Mouse (Mus musculus) liver, adult 2 months (tissue): ENCODE results near the gene Synpo2l. TPM values are rescaled to one million over a fixed set of nuclear protein-coding genes. Genes with fewer than 3 reads are reported as not detected.
"Not testable (repeated sequence)": the region's sequence is repeated elsewhere in the genome, so short reads cannot be mapped to it uniquely, and the experiment has no call there.

ENCODE experiments used
- DNase-seq: peaks from one replicate; pipeline ENCODE4 v3.0.0-alpha.2; 2011; ENCODE audit warnings: low read depth, low spot score; ENCODE audit errors: extremely low read depth
- H3K27ac ChIP-seq: fragments of 200-500 bp; replicated peaks from 2 replicates; pipeline ENCODE4 v1.5.1; 2012; ENCODE audit warnings: low read depth, mild to moderate bottlenecking, control low read depth, inconsistent platforms, low read length; ENCODE audit not compliant: insufficient read depth
- H3K27me3 ChIP-seq: fragments of 200-500 bp; 2 replicates; pipeline ENCODE4 v1.6.1; 2012; ENCODE audit warnings: mild to moderate bottlenecking, moderate library complexity, low read length, inconsistent platforms; ENCODE audit not compliant: control insufficient read depth, insufficient read depth
- H3K36me3 ChIP-seq: fragments of 200-500 bp; 2 replicates; pipeline ENCODE4 v1.6.1; 2012; ENCODE audit warnings: low read length, inconsistent platforms; ENCODE audit not compliant: control insufficient read depth, insufficient read depth
- H3K4me1 ChIP-seq: fragments of 200-500 bp; 2 replicates; pipeline ENCODE4 v1.6.1; 2011; ENCODE audit warnings: low read length; ENCODE audit not compliant: control insufficient read depth, insufficient read depth
- H3K4me3 ChIP-seq: fragments of 200-500 bp; 2 replicates; pipeline ENCODE4 v1.5.1; 2011; ENCODE audit warnings: low read depth, mild to moderate bottlenecking, control low read depth, low read length, moderate library complexity; ENCODE audit not compliant: insufficient read depth
- H3K79me2 ChIP-seq: fragments of 200-500 bp; 2 replicates; pipeline ENCODE4 v1.6.1; 2012; ENCODE audit warnings: inconsistent platforms, mild to moderate bottlenecking, low read length, moderate library complexity; ENCODE audit not compliant: control insufficient read depth, insufficient read depth
- H3K9ac ChIP-seq: fragments of 200-500 bp; 2 replicates; pipeline ENCODE4 v1.6.1; 2012; ENCODE audit warnings: low read depth, mild to moderate bottlenecking, control low read depth, inconsistent platforms, low read length
- CTCF ChIP-seq: fragments of 200-500 bp; IDR thresholded peaks from 2 replicates; pipeline ENCODE4 v1.5.1; 2011; ENCODE audit warnings: low read depth, low read length, control low read depth
- POLR2A ChIP-seq: fragments of 200-500 bp; IDR thresholded peaks from 2 replicates; pipeline ENCODE4 v1.6.1; 2011; ENCODE audit warnings: low read length, control low read depth; ENCODE audit not compliant: insufficient read depth; ENCODE audit errors: extremely low read depth
- WGBS: fragments of 180-500 bp; shearing (Covaris S2); methylation state at CpG from one replicate; pipeline ENCODE4 v1.1.7; 2018; 5-methylcytosine and 5-hydroxymethylcytosine counted together
- polyA plus RNA-seq: library from polyadenylated mRNA; depleted of rRNA; stranded (reverse); fragments of >200 nt; gene quantifications from 2 replicates; pipeline ENCODE4 v1.2.3, GENCODE M21; 2012
- total RNA-seq: library from RNA; depleted of rRNA; stranded (reverse); fragments of >200 nt; gene quantifications from 2 replicates; pipeline ENCODE4 v1.2.3, GENCODE M21; 2014

Synpo2l gene
- total and polyA plus RNA-seq, 2 experiments: 0.09 to 0.10 TPM

GRCm38 (mm10) chr14:20637818-20638574, 30.2 kb downstream of the Synpo2l start:
- H3K27ac ChIP-seq: peak overlapping the region; percentile 49; the same call in 1 of the 2 replicates
- WGBS: 39% methylated on average over 2 of the region's 2 CpGs
- TF ChIP-seq POLR2A: no peak
- no peak for TF ChIP-seq CTCF

GRCm38 (mm10) chr14:20636968-20637367, 31.2 kb downstream of the Synpo2l start:
- H3K36me3 ChIP-seq, H3K27me3 ChIP-seq, H3K27ac ChIP-seq, DNase-seq, H3K79me2 ChIP-seq, H3K9ac ChIP-seq, H3K4me3 ChIP-seq, H3K4me1 ChIP-seq: not testable (repeated sequence)
- WGBS: 96% methylated on average over 3 of the region's 3 CpGs

More at GRCm38 (mm10) chr14:20637818-20638574, 30.2 kb downstream of the Synpo2l start:
- peak; percentile 28 for DNase-seq
- no peak overlapping the region for H3K9ac ChIP-seq
- no peaks in the 10 kb centered on the region for H3K36me3 ChIP-seq
- no peaks in the 10 kb centered on the region for H3K27me3 ChIP-seq
- H3K4me1 ChIP-seq: 0 out of 2 replicates have a peak, but pooled peaks cover 3% of the 10 kb centered on the region
- H3K79me2 ChIP-seq: no peaks in the 10 kb centered on the region
- no peak overlapping the region for H3K4me3 ChIP-seq

- no peak for DNase-seq
- H3K36me3 ChIP-seq: no peaks in the 10 kb centered on the region
- H3K27ac ChIP-seq: no peak overlapping the region
- TF ChIP-seq POLR2A (no peak), CTCF (no peak)
- 98% methylated on average over 2 of the region's 2 CpGs for WGBS
- H3K27me3 ChIP-seq: no peaks in the 10 kb centered on the region
- no peak overlapping the region for H3K4me3 ChIP-seq
- H3K9ac ChIP-seq: no peak overlapping the region
- 0 out of 2 replicates have a peak, but pooled peaks cover 3% of the 10 kb centered on the region for H3K4me1 ChIP-seq
- no peaks in the 10 kb centered on the region; the same call in 1 of the 2 replicates for H3K79me2 ChIP-seq
Observed at GRCm38 (mm10) chr14:20635546-20635945, 32.6 kb downstream of the Synpo2l start.

- Histone ChIP-seq H3K27me3 (no peaks in the 10 kb centered on the region), H3K27ac (no peak overlapping the region), H3K9ac (no peak overlapping the region), H3K4me1 (no peaks in the 10 kb centered on the region), H3K4me3 (no peak overlapping the region), H3K36me3 (no peaks in the 10 kb centered on the region), H3K79me2 (no peaks in the 10 kb centered on the region; the same call in 1 of the 2 replicates)
- TF ChIP-seq POLR2A: no peak
- no peak for DNase-seq
- WGBS: 58% methylated on average over 4 of the region's 4 CpGs
Observed at GRCm38 (mm10) chr14:20631253-20631652, 36.9 kb downstream of the Synpo2l start.

GRCm38 (mm10) chr14:20626971-20627370, 41.2 kb downstream of the Synpo2l start:
- no peaks in the 10 kb centered on the region for H3K27me3 ChIP-seq
- 93% methylated on average over 3 of the region's 3 CpGs for WGBS
- H3K27ac ChIP-seq: no peak overlapping the region

GRCm38 (mm10) chr14:20626447-20626846, 41.7 kb downstream of the Synpo2l start:
- Histone ChIP-seq H3K27ac (no peak overlapping the region), H3K4me3 (no peak overlapping the region), H3K36me3 (no peaks in the 10 kb centered on the region), H3K9ac (no peak overlapping the region), H3K27me3 (no peaks in the 10 kb centered on the region), H3K79me2 (no peaks in the 10 kb centered on the region; the same call in 1 of the 2 replicates), H3K4me1 (no peaks in the 10 kb centered on the region)
- 49% methylated on average over 2 of the region's 2 CpGs for WGBS
- TF ChIP-seq POLR2A (no peak), CTCF (no peak)
- peak; percentile 7 for DNase-seq

More at GRCm38 (mm10) chr14:20626971-20627370, 41.2 kb downstream of the Synpo2l start:
- Histone ChIP-seq H3K79me2 (no peaks in the 10 kb centered on the region; the same call in 1 of the 2 replicates), H3K4me3 (no peak overlapping the region), H3K36me3 (no peaks in the 10 kb centered on the region), H3K4me1 (no peaks in the 10 kb centered on the region), H3K9ac (no peak overlapping the region)
- TF ChIP-seq CTCF: no peak
- TF ChIP-seq POLR2A: no peak
- DNase-seq: no peak
